Mouse (Mus musculus) hindbrain, embryonic 16.5 days (tissue): ENCODE measurements around the gene Ms4a4c. TPM values are rescaled to one million over a fixed set of nuclear protein-coding genes. Genes with fewer than 3 reads are reported as not detected.

Source experiments
- polyA plus RNA-seq: library from polyadenylated mRNA; unstranded; fragments of >200 nt; fragmentation: Nextera tagmentation; extraction: Ambion mirVana; gene quantifications from 2 replicates; pipeline ENCODE4 v1.2.1, GENCODE M21; 2015

Gene Ms4a4c
- polyA plus RNA-seq, 1 experiment from 2014 or later = 0.53 TPM

Other genes starting within 250 kb of the Ms4a4c start
- not detected in 2 replicates for gene 1700025F22Rik, start 239.4 kb upstream of the Ms4a4c start, polyA plus RNA-seq
- not detected in 2 replicates for gene Ms4a13, start 208.0 kb upstream of the Ms4a4c start, polyA plus RNA-seq
- not detected in 2 replicates for gene Ms4a12, start 172.3 kb upstream of the Ms4a4c start, polyA plus RNA-seq
- gene Ms4a1, start 138.5 kb upstream of the Ms4a4c start, polyA plus RNA-seq = not detected in 2 replicates
- gene Ms4a5, start 120.9 kb upstream of the Ms4a4c start, polyA plus RNA-seq = not detected in 2 replicates
- gene Ms4a14, start 90.3 kb upstream of the Ms4a4c start, polyA plus RNA-seq = not detected in 2 replicates
- gene Ms4a7, start 68.6 kb upstream of the Ms4a4c start, polyA plus RNA-seq = 2.2 and 4.3 TPM in 2 replicates
- gene Ms4a4a, start 29.2 kb upstream of the Ms4a4c start, polyA plus RNA-seq = 2.1 and 2.5 TPM in 2 replicates
- not detected in 2 replicates for gene Ms4a4b, start 38.8 kb downstream of the Ms4a4c start, polyA plus RNA-seq
- 2.2 and 2.5 TPM in 2 replicates for gene Ms4a6c, start 64.6 kb downstream of the Ms4a4c start, polyA plus RNA-seq
- not detected in 2 replicates for gene Gm8369, start 81.2 kb downstream of the Ms4a4c start, polyA plus RNA-seq
- gene Ms4a6b, start 111.7 kb downstream of the Ms4a4c start, polyA plus RNA-seq = 2.2 and 3.1 TPM in 2 replicates
- not detected in 2 replicates for gene Ms4a4d, start 132.0 kb downstream of the Ms4a4c start, polyA plus RNA-seq
- 1.9 and 2.1 TPM in 2 replicates for gene Ms4a6d, start 200.1 kb downstream of the Ms4a4c start, polyA plus RNA-seq
- 0.10 and 0.32 TPM in 2 replicates for gene Ms4a2, start 218.9 kb downstream of the Ms4a4c start, polyA plus RNA-seq
- not detected in 2 replicates for gene Ms4a3, start 236.1 kb downstream of the Ms4a4c start, polyA plus RNA-seq